Mouse (Mus musculus) limb, embryonic 14.5 days (tissue): ENCODE data around the gene Rcan2. TPM values are rescaled to one million over a fixed set of nuclear protein-coding genes. Genes with fewer than 3 reads are reported as not detected.

ENCODE experiments used
- ATAC-seq: fragments of 200-750 bp; cut with Nextera tagmentation; 2 replicates; pipeline ENCODE4 v1.8.0; 2017; ENCODE audit warnings: low read depth, moderate number of reproducible peaks, moderate TSS enrichment; ENCODE audit not compliant: low FRiP score
- DNase-seq: peaks from one replicate; pipeline ENCODE4 v3.0.0-alpha.2; 2015; ENCODE audit warnings: low spot score
- H3K27ac ChIP-seq: fragments of 300-500 bp; sonication (generic); replicated peaks from 2 replicates; pipeline ENCODE4 v1.5.1; 2014; ENCODE audit warnings: low read depth, mild to moderate bottlenecking, low read length, moderate library complexity, mixed read lengths
- H3K27me3 ChIP-seq: fragments of 300-500 bp; sonication (generic); 2 replicates; pipeline ENCODE4 v1.6.1; 2014; ENCODE audit warnings: low read length, mixed read lengths; ENCODE audit not compliant: control insufficient read depth, insufficient read depth
- H3K36me3 ChIP-seq: fragments of 300-500 bp; sonication (generic); 2 replicates; pipeline ENCODE4 v1.6.1; 2014; ENCODE audit warnings: mild to moderate bottlenecking, low read length, moderate library complexity, mixed read lengths; ENCODE audit not compliant: control insufficient read depth, insufficient read depth
- H3K4me1 ChIP-seq: fragments of 300-500 bp; sonication (generic); 2 replicates; pipeline ENCODE4 v1.6.1; 2014; ENCODE audit warnings: antibody characterized with exemption, low read length, mixed read lengths; ENCODE audit not compliant: control insufficient read depth, insufficient read depth
- H3K4me2 ChIP-seq: fragments of 300-500 bp; sonication (generic); replicated peaks from 2 replicates; pipeline ENCODE4 v1.6.1; 2014; ENCODE audit warnings: low read depth, mild to moderate bottlenecking, low read length, moderate library complexity; ENCODE audit not compliant: severe bottlenecking
- H3K4me3 ChIP-seq: fragments of 300-500 bp; sonication (generic); replicated peaks from 2 replicates; pipeline ENCODE4 v1.5.1; 2014; ENCODE audit warnings: low read length
- H3K9ac ChIP-seq: fragments of 300-500 bp; sonication (generic); 2 replicates; pipeline ENCODE4 v1.6.1; 2014; ENCODE audit warnings: mild to moderate bottlenecking, low read depth, low read length, moderate library complexity; ENCODE audit not compliant: severe bottlenecking
- H3K9me3 ChIP-seq: fragments of 300-500 bp; sonication (generic); 2 replicates; pipeline ENCODE4 v1.6.1; 2016; ENCODE audit warnings: low read length; ENCODE audit not compliant: control insufficient read depth
- POLR2A ChIP-seq: fragments of 200-500 bp; IDR thresholded peaks from 2 replicates; pipeline ENCODE4 v1.8.0; 2012; ENCODE audit warnings: inconsistent platforms, mild to moderate bottlenecking, moderate library complexity, borderline replicate concordance; ENCODE audit not compliant: insufficient read depth, insufficient read length; ENCODE audit errors: extremely low read depth
- WGBS: fragments of 180-500 bp; shearing (Covaris S2); extraction: QIAGEN DNeasy Blood & Tissue Kit; methylation state at CpG from one replicate; pipeline ENCODE4 v1.1.7; 2014; 5-methylcytosine and 5-hydroxymethylcytosine counted together
- polyA plus RNA-seq, 2 experiments: library from polyadenylated mRNA; depleted of rRNA in 1 of 2; stranded (reverse) in 1 of 2; unstranded in 1 of 2; fragments of >200 nt; fragmentation: Nextera tagmentation in 1 of 2; extraction: Ambion mirVana in 1 of 2; gene quantifications; 2 replicates each; pipeline versions ENCODE4 v1.2.1 to v1.2.3; 2012 to 2014

The Rcan2 gene
- polyA plus RNA-seq, 2 experiments: 2.5 to 3.3 TPM

- ATAC-seq (no peak), DNase-seq (no peak)
- H3K4me3 ChIP-seq: no peak overlapping the region
- WGBS: 77% methylated on average over 2 of the region's 2 CpGs
- no peak overlapping the region for H3K27ac ChIP-seq
- H3K9ac ChIP-seq: no peak overlapping the region
- H3K27me3 ChIP-seq: no peaks in the 10 kb centered on the region
- H3K36me3 ChIP-seq: no peaks in the 10 kb centered on the region
- no peak overlapping the region for H3K4me2 ChIP-seq
- H3K4me1 ChIP-seq: no peaks in the 10 kb centered on the region
- TF ChIP-seq POLR2A: no peak
- no peaks in the 10 kb centered on the region for H3K9me3 ChIP-seq
Observed at GRCm38 (mm10) chr17:44040449-44040848, 239.3 kb downstream of the Rcan2 start.

GRCm38 (mm10) chr17:44042301-44042700, 241.2 kb downstream of the Rcan2 start:
- H3K27me3 ChIP-seq: no peaks in the 10 kb centered on the region
- no peak overlapping the region for H3K4me3 ChIP-seq
- no peak overlapping the region for H3K27ac ChIP-seq
- H3K9me3 ChIP-seq: no peaks in the 10 kb centered on the region
- no peak overlapping the region for H3K4me2 ChIP-seq
- no peaks in the 10 kb centered on the region for H3K4me1 ChIP-seq
- ATAC-seq: no peak
- H3K36me3 ChIP-seq: no peaks in the 10 kb centered on the region
- H3K9ac ChIP-seq: no peak overlapping the region
- DNase-seq: no peak
- TF ChIP-seq POLR2A: no peak
- WGBS: 68% methylated on average over 2 of the region's 2 CpGs

- Histone ChIP-seq H3K4me3 (no peak overlapping the region), H3K9me3 (no peaks in the 10 kb centered on the region), H3K4me2 (no peak overlapping the region), H3K27me3 (no peaks in the 10 kb centered on the region), H3K9ac (no peak overlapping the region), H3K4me1 (no peaks in the 10 kb centered on the region), H3K36me3 (no peaks in the 10 kb centered on the region), H3K27ac (no peak overlapping the region)
- ATAC-seq: no peak
- 90% methylated on average over 8 of the region's 8 CpGs for WGBS
- DNase-seq: no peak
- TF ChIP-seq POLR2A: no peak
Observed at GRCm38 (mm10) chr17:44042861-44043260, 241.7 kb downstream of the Rcan2 start.

GRCm38 (mm10) chr17:44053427-44053826, 252.3 kb downstream of the Rcan2 start:
- no peak overlapping the region for H3K4me2 ChIP-seq
- H3K27ac ChIP-seq: no peak overlapping the region
- no peak overlapping the region for H3K9ac ChIP-seq
- 79% methylated on average over 4 of the region's 4 CpGs for WGBS
- H3K36me3 ChIP-seq: no peaks in the 10 kb centered on the region
- TF ChIP-seq POLR2A: no peak
- DNase-seq: no peak
- H3K27me3 ChIP-seq: no peaks in the 10 kb centered on the region
- no peak overlapping the region for H3K4me3 ChIP-seq
- ATAC-seq: no peak
- no peaks in the 10 kb centered on the region for H3K4me1 ChIP-seq
- H3K9me3 ChIP-seq: no peaks in the 10 kb centered on the region

GRCm38 (mm10) chr17:44057123-44057522, 256.0 kb downstream of the Rcan2 start:
- DNase-seq (no peak), ATAC-seq (no peak)
- TF ChIP-seq POLR2A: no peak
- H3K36me3 ChIP-seq: no peaks in the 10 kb centered on the region
- no peak overlapping the region for H3K4me2 ChIP-seq
- H3K9me3 ChIP-seq: no peaks in the 10 kb centered on the region
- 85% methylated on average over 1 of the region's 1 CpGs for WGBS
- no peaks in the 10 kb centered on the region for H3K27me3 ChIP-seq
- H3K9ac ChIP-seq: no peak overlapping the region
- no peak overlapping the region for H3K27ac ChIP-seq
- no peak overlapping the region for H3K4me3 ChIP-seq
- H3K4me1 ChIP-seq: peaks cover 6% of the 10 kb centered on the region

GRCm38 (mm10) chr17:44058145-44058544, 257.0 kb downstream of the Rcan2 start:
- Histone ChIP-seq H3K9ac (no peak overlapping the region), H3K27me3 (no peaks in the 10 kb centered on the region), H3K4me3 (no peak overlapping the region), H3K27ac (no peak overlapping the region), H3K36me3 (no peaks in the 10 kb centered on the region), H3K4me1 (peaks cover 8% of the 10 kb centered on the region), H3K9me3 (no peaks in the 10 kb centered on the region), H3K4me2 (no peak overlapping the region)
- no peak for TF ChIP-seq POLR2A
- ATAC-seq (no peak), DNase-seq (no peak)
